Mouse (Mus musculus): ENCODE results near the gene Tspan32.

The Tspan32 gene

DNA sequence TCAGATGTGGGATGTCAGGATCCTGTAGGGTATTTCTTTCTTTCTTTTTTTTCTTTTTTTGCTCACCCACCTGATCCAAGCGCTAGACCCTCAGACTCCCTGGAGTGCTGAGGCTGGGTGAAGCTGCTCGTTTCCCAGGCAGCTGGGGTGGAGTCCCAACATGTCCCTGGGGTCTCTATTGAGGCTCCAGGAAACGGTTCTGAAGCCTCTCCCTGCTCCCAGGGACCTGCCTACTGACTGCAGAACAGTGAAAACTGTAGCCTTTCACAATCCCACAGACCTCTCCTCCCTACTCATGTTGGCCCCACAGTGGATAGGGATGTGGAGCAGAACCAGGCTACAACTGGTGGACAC lies 49.7 kb downstream of the Tspan32 start:
- no peak for ATAC-seq (ENCODE audit: low TSS enrichment)

DNA sequence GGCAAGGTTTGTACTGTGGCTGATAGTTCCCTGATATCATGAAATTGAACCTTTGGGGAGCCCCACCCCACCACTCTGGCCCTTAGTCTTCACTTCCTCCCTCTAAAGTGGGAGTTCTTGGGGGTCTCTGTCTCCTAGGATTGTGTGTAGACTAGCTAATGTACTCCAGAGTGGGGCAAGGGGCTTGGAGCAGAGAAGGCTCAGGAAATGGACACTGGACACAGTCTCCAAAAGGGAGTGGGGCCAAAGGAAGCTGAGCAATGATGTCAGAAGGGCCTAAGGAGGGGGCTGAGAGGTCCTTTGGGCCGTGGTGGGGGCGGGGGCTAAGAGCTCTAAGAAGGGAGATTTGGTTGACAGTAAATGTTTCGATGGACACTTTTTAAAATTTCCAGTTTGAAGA lies 50.2 kb downstream of the Tspan32 start:
- ATAC-seq (ENCODE audit: low TSS enrichment) = no peak

DNA sequence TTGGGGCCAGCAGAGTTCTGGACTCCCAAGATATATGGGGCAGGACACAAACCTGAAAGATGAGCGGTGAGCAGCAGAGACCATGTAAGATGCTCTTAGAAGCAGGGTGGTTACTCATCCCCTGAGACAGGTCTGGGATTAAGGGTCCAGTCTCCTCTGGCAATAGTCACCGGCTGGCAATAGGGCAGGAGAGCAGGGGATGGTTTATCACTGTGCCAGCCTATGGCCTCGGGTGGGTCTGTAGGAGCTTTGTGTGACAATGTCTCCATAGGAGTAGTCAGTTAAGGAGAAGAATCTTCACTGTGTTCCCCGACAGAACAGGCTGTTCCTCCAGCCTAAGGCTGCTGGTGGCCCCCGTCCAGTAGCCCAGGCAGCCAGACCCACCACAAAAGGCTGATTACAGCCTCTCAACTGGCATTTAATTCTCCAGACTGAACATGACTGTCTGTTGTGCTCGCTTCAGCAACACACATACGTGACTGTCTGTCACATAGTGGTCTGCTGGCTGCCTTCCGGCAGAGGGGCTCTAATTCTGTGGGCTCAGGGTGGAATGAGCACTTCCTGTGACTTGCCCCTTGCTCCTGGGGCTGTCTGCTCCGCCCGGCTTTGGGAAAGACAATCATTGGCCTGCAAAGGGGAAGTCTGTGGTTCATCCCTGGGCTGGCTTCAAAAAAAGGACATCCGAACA lies 50.8 kb downstream of the Tspan32 start:
- no peak for ATAC-seq (ENCODE audit: low TSS enrichment)

- no peak for ATAC-seq (ENCODE audit: low TSS enrichment)
Measured at GRCm38 (mm10) chr7:143057023-143057422, 52.2 kb downstream of the Tspan32 start.

DNA sequence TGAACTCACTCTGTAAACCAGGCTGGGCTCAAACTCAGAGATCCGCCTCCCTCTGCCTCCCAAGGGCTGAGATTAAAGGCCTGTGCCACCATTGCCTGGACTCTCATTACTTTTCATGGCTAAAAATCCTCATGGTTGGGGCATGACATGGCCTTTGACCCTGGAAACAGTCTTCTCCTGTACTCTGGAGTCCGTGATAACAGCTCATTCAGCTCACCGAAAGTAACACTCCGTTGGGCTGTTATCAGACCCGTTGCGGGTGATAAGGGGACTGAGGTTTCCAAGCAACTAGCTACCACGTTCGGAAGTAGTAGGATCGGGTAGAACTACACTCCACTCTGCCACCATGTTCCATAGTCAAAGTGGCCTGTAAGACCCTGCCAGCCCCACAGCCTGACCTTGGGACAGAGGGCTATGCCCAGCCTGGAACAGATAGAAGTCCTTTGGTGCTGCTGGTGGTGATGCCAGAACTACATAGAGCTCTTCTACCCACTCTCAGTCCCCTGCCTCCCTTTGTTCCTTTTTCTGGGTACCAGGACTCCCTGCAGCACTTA lies 52.9 kb downstream of the Tspan32 start:
- no peak for ATAC-seq (ENCODE audit: low TSS enrichment)

DNA sequence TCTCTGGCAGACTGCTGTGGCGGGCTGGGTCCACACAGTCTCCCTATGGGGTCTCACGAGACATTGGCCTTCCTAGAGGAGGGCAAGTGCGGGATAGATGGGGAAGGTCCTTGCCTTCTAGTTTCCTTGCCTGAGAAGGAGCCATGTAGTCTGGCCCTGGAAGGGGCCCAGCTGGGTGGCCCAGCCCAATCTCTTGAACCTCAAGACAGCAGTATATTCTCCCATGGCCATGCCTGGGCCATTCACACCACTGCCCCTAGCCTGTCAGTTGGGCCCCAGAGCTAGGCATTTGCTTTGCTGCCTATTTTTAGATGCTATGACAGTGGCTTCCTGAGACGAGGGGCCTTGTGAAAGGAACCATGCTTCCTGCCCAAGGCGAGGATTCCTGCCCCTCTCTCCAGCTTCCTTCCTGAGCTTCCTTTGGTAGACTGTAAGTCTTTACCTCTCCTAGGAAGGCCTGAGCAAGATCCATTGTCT lies 53.4 kb downstream of the Tspan32 start:
- no peak for ATAC-seq (ENCODE audit: low TSS enrichment)

DNA sequence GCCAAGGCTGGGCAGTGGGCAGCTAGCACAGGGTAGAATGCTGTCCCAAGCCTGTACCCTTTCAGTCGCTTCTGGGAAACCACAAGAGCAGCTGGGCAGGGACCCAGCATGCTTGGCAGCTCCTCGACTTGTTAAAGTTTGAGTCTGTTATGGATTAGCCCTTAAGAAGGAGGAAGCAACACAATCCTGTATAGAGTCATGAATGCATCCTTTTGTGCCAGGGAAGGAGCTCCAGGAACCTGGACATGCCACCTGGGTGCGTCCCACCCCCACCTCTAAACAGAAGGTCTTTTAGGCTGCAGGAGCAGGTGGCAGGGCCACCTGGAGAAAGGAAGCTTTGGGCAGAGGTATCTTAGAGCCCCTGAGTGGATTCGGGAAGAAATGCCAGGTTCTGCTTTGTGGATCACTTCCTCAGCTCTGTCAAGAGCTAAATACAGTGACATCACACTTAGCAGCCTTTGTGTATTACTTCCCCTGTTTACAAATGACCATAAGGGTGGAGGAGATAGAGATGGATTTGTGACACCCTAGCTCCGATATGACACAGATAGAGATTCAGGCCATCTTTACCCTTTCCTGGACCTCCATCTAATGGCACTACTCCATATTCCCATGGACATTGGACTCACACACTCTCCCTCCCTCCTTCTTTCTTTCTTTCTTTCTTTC lies 54.5 kb downstream of the Tspan32 start:
- peak; percentile 15; the same call in 1 of the 2 replicates for ATAC-seq (ENCODE audit: low TSS enrichment)

DNA sequence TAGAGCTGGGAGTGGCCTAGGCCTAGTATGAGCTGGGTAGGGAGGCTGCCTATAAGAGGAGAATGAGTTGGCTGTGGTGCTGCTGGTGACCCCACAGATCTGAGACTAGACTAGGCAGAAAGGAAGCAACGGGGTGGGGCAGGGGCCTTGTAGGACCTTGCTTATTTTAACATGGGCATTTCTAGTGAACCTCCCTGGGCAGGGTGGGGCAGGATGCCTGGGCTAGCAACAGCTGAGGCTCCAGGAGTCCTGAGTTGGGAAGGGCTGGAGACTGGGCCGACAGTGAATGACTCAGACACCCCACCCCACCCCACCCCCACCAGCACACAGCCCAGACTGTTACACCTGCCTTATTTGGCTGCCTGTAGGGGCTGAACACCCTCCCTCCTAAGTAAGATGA lies 57.9 kb downstream of the Tspan32 start:
- ATAC-seq (ENCODE audit: low TSS enrichment) = no peak

GRCm38 (mm10) chr7:143064226-143064625 lies 59.4 kb downstream of the Tspan32 start:
- ATAC-seq (ENCODE audit: low TSS enrichment) = no peak

GRCm38 (mm10) chr7:143065692-143066091 lies 60.8 kb downstream of the Tspan32 start:
- ATAC-seq (ENCODE audit: low TSS enrichment) = no peak

DNA sequence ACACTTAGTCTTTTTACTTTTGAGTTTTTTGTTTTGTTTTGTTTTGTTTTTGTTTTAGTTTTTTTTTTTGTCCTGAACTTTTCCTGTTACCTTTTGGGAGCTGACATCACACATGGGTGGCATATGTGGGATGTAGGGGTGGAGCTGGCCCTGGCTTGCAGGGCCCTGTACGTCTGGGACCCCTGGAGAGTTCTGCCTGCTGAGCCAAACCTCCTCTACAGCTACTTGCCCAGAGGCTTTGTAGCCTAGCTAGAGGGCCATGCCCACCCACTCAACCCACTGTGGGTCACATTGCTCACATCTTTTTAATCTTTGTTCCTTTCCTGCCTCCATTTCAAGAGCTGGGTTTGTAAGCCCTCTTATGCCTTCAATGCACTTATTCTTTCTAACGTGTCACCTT lies 62.6 kb downstream of the Tspan32 start:
- ATAC-seq (ENCODE audit: low TSS enrichment) = no peak

- ATAC-seq (ENCODE audit: low TSS enrichment) = no peak
Measured at GRCm38 (mm10) chr7:143067897-143068296, 63.1 kb downstream of the Tspan32 start.

DNA sequence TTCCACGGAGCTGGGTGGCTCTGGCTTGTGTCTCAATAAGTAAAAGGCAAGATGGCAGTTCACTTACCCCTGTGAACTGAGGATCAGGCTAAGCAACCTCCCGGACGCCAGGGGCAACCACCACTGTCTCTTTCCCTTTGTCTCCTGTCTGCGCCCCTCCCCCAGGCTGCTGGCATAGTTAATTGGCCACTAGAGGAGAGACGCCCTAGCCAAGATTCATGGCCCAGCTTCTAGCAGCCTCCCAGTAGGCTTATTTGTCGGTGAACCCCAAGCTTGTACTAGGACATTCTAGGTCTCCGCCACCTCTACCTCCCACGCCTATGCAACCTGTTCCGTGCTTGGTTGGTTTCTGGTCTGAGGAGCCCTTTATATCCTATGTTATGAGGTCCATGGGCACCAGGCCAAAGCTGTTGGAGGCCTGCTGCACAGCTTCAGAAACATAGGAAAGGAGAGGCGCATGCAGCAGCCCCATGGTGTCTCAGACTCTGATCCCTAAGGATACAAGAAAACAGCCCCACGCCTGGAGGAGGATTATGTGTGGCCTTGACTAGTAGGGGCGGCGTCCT lies 63.6 kb downstream of the Tspan32 start:
- no peak; the same call in 1 of the 2 replicates for ATAC-seq (ENCODE audit: low TSS enrichment)

DNA sequence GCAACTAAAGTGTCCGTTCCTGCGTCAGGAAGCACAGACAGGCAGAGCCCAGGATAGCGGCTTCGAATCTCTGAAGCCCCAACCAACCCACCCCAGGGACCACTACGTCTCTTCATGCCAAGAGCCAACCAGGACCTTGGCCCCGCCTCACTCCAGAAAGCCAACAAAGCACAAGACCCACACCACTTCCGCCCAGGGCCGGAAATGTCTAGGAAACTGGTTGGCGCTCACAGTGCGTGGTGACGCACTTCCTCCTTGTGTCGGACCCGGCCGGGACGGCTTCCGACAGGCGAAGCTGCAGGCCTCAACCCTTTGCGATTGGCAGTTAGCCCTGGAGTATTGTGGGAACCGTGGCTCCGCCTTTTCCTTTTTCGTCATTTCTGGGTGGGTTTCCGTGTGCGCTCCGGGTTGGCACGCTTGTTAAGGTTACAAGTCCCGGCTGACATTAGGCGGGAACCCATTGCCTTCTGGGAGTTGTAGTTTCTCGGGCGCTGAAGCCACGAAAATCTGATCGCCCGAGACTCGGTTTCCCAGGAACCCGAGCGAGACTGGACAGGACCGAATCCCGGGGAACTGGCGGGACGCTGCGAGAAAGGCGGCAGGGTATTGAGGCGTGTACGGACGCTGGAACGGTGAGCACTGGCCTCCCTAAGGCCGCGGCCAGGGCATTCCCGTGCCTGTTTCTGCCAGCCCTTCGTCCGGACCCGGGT lies 64.2 kb downstream of the Tspan32 start, which contains the start of gene Tssc4:
Tssc4 (plus strand) TSS at position 368 of the 710 bp plus-strand sequence.
- ATAC-seq (ENCODE audit: low TSS enrichment) = peak; percentile 91
